Mouse (Mus musculus): ENCODE results near the gene Slc6a17.
A peak's percentile ranks its signal among the peaks of the same experiment; 100 is the strongest.

The Slc6a17 gene

GRCm38 (mm10) chr3:107524547-107524946 lies 6.7 kb upstream of the Slc6a17 start:
- DNase-seq (ENCODE audit: low spot score in 2 of 2), result no peak

GRCm38 (mm10) chr3:107520931-107521330 lies 3.1 kb upstream of the Slc6a17 start:
- no peak for DNase-seq (ENCODE audit: low spot score in 2 of 2)

- no peak for DNase-seq (ENCODE audit: low spot score in 2 of 2)
Measured at GRCm38 (mm10) chr3:107516776-107517630, 815 bp downstream of the Slc6a17 start.

GRCm38 (mm10) chr3:107515989-107516388 lies 1.8 kb downstream of the Slc6a17 start:
- DNase-seq (ENCODE audit: low spot score in 2 of 2), result no peak

GRCm38 (mm10) chr3:107511416-107511815 lies 6.4 kb downstream of the Slc6a17 start:
- no peak for DNase-seq (ENCODE audit: low spot score in 2 of 2)

GRCm38 (mm10) chr3:107508696-107509095 lies 9.1 kb downstream of the Slc6a17 start:
- no peak for DNase-seq (ENCODE audit: low spot score in 2 of 2)

GRCm38 (mm10) chr3:107507966-107508365 lies 9.9 kb downstream of the Slc6a17 start:
- no peak for DNase-seq (ENCODE audit: low spot score in 2 of 2)

GRCm38 (mm10) chr3:107506531-107506930 lies 11.3 kb downstream of the Slc6a17 start:
- DNase-seq (ENCODE audit: low spot score in 2 of 2), result no peak

GRCm38 (mm10) chr3:107505464-107506367 lies 12.1 kb downstream of the Slc6a17 start:
- no peak for DNase-seq (ENCODE audit: low spot score in 2 of 2)

GRCm38 (mm10) chr3:107504542-107504941 lies 13.3 kb downstream of the Slc6a17 start:
- DNase-seq (ENCODE audit: low spot score in 2 of 2), result no peak

- no peak for DNase-seq (ENCODE audit: low spot score in 2 of 2)
Measured at GRCm38 (mm10) chr3:107503716-107504115, 14.1 kb downstream of the Slc6a17 start.

GRCm38 (mm10) chr3:107501702-107502151 lies 16.1 kb downstream of the Slc6a17 start:
- no peak for DNase-seq (ENCODE audit: low spot score in 2 of 2)

GRCm38 (mm10) chr3:107500301-107500700 lies 17.5 kb downstream of the Slc6a17 start:
- no peak for DNase-seq (ENCODE audit: low spot score in 2 of 2)

- DNase-seq (ENCODE audit: low spot score in 2 of 2), result no peak
Measured at GRCm38 (mm10) chr3:107496086-107496850, 21.6 kb downstream of the Slc6a17 start.

- DNase-seq (ENCODE audit: low spot score in 2 of 2), result no peak
Measured at GRCm38 (mm10) chr3:107495524-107495923, 22.3 kb downstream of the Slc6a17 start.

GRCm38 (mm10) chr3:107491459-107491858 lies 26.4 kb downstream of the Slc6a17 start:
- DNase-seq (ENCODE audit: low spot score in 2 of 2), result no peak

GRCm38 (mm10) chr3:107488637-107489036 lies 29.2 kb downstream of the Slc6a17 start:
- DNase-seq (ENCODE audit: low spot score in 2 of 2), result no peak

GRCm38 (mm10) chr3:107483290-107483689 lies 34.5 kb downstream of the Slc6a17 start:
- no peak for DNase-seq (ENCODE audit: low spot score in 2 of 2)

GRCm38 (mm10) chr3:107480660-107481059 lies 37.2 kb downstream of the Slc6a17 start:
- no peak for DNase-seq (ENCODE audit: low spot score in 2 of 2)

- peak in 1 of 2 experiments; percentile 13 for DNase-seq (ENCODE audit: low spot score in 2 of 2)
Measured at GRCm38 (mm10) chr3:107472198-107472597, 45.6 kb downstream of the Slc6a17 start.

- no peak for DNase-seq (ENCODE audit: low spot score in 2 of 2)
Measured at GRCm38 (mm10) chr3:107469059-107469458, 48.8 kb downstream of the Slc6a17 start.

GRCm38 (mm10) chr3:107468106-107468505 lies 49.7 kb downstream of the Slc6a17 start:
- DNase-seq (ENCODE audit: low spot score in 2 of 2), result no peak
